Mouse (Mus musculus): Measurements from ENCODE around the gene Rab43. TPM values are rescaled to one million over a fixed set of nuclear protein-coding genes. Genes with fewer than 3 reads are reported as not detected.

Gene Rab43
- 18.9 and 19.4 TPM in 2 replicates for polyA plus RNA-seq (2012; rRNA removed)

GRCm38 (mm10) chr6:87811675-87812338, at the start of gene Rab43:
Gene Rab43, minus strand, starts transcription at chr6:87812164.
- Histone ChIP-seq H3K4me1 (ENCODE audit: control insufficient read depth, insufficient read depth, low read length) (peaks cover 11% of the 10 kb centered on the region), H3K27me3 (ENCODE audit: control insufficient read depth, insufficient read depth, low read length) (no peaks in the 10 kb centered on the region), H3K4me3 (replicated peaks; ENCODE audit: insufficient read depth, low read depth, low read length) (peak within 1 kb of the TSS; percentile 65), H3K27ac (ENCODE audit: insufficient read depth, low read length) (peak within 1 kb of the TSS; percentile 34)
- peak; percentile 91 to 92 for DNase-seq
- TF ChIP-seq CTCF (IDR thresholded peaks at IDR 0.05; ENCODE audit: borderline replicate concordance, insufficient read depth, low read depth, low read length) (no peak), POLR2A (IDR thresholded peaks at IDR 0.05; ENCODE audit: borderline replicate concordance, insufficient read depth, low read length) (peak; percentile 69)
- under 1% methylated on average over 55 of the region's 56 CpGs for WGBS

- no peak for DNase-seq
- H3K4me1 ChIP-seq (ENCODE audit: control insufficient read depth, insufficient read depth, low read length): no peaks in the 10 kb centered on the region
- TF ChIP-seq CTCF (IDR thresholded peaks at IDR 0.05; ENCODE audit: borderline replicate concordance, insufficient read depth, low read depth, low read length) (no peak), POLR2A (IDR thresholded peaks at IDR 0.05; ENCODE audit: borderline replicate concordance, insufficient read depth, low read length) (no peak)
- no peak overlapping the region for H3K4me3 ChIP-seq (replicated peaks; ENCODE audit: insufficient read depth, low read depth, low read length)
- H3K27ac ChIP-seq (ENCODE audit: insufficient read depth, low read length): no peak overlapping the region
- WGBS: 53% methylated on average over 1 of the region's 1 CpGs
- H3K27me3 ChIP-seq (ENCODE audit: control insufficient read depth, insufficient read depth, low read length): no peaks in the 10 kb centered on the region
Measured at GRCm38 (mm10) chr6:87857071-87857470, 45.1 kb upstream of the Rab43 start.

DNA sequence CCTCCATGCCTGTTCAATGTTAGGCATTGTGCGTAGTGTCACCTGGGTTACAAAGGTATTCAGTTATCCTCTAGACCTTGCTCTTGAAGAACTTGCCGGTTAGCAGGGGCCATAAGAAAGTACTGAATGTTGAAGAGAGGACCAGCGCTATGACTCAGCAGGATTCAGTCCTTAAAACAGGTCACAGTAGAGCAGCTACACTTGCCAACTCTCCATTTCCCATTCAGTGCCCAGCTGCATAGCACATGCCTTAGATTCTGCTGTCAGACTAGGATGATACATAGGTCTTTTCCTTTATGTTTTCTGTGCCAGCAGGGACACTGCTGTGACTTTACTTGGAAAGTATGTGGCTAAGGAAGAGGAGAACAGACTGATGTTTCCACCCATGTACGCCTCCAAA, 41.5 kb upstream of the Rab43 start:
- TF ChIP-seq CTCF (IDR thresholded peaks at IDR 0.05; ENCODE audit: borderline replicate concordance, insufficient read depth, low read depth, low read length): no peak
- TF ChIP-seq POLR2A (IDR thresholded peaks at IDR 0.05; ENCODE audit: borderline replicate concordance, insufficient read depth, low read length): no peak
- H3K4me1 ChIP-seq (ENCODE audit: control insufficient read depth, insufficient read depth, low read length): peaks cover 3% of the 10 kb centered on the region; the same call in 1 of the 2 replicates
- no peak overlapping the region for H3K27ac ChIP-seq (ENCODE audit: insufficient read depth, low read length)
- no peaks in the 10 kb centered on the region for H3K27me3 ChIP-seq (ENCODE audit: control insufficient read depth, insufficient read depth, low read length)
- no peak overlapping the region for H3K4me3 ChIP-seq (replicated peaks; ENCODE audit: insufficient read depth, low read depth, low read length)
- DNase-seq: no peak
- WGBS: 83% methylated on average over 4 of the region's 4 CpGs

DNA sequence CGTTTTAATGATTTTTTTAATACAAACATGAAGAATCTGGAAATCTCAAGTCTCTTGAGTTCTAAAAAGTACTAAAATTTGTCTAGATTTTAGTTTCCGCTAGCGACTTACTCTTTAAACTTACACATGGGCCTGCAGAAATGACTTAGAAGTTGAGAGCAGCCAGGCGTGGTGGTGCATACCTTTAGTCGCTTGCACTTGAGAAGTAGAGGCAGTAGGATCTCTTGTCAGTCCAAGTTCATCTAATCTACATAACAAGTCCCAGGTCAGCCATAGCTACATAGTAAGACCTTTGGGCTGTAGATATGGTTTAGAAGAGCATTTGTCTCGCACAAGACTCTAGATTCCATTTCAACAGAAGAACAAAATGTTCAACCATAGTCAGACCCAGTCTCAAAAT, 39.9 kb upstream of the Rab43 start:
- Histone ChIP-seq H3K4me1 (ENCODE audit: control insufficient read depth, insufficient read depth, low read length) (peaks cover 8% of the 10 kb centered on the region; the same call in 1 of the 2 replicates), H3K27ac (ENCODE audit: insufficient read depth, low read length) (no peak overlapping the region), H3K4me3 (replicated peaks; ENCODE audit: insufficient read depth, low read depth, low read length) (no peak overlapping the region), H3K27me3 (ENCODE audit: control insufficient read depth, insufficient read depth, low read length) (no peaks in the 10 kb centered on the region)
- 86% methylated on average over 6 of the region's 6 CpGs for WGBS
- TF ChIP-seq POLR2A (IDR thresholded peaks at IDR 0.05; ENCODE audit: borderline replicate concordance, insufficient read depth, low read length): no peak
- TF ChIP-seq CTCF (IDR thresholded peaks at IDR 0.05; ENCODE audit: borderline replicate concordance, insufficient read depth, low read depth, low read length): no peak
- DNase-seq: no peak

GRCm38 (mm10) chr6:87850900-87851614, 39.1 kb upstream of the Rab43 start, which contains the start of gene Cnbp:
Gene Cnbp, minus strand, starts transcription at chr6:87851106.
- Histone ChIP-seq H3K27ac (ENCODE audit: insufficient read depth, low read length) (peak within 1 kb of the TSS; percentile 83), H3K4me1 (ENCODE audit: control insufficient read depth, insufficient read depth, low read length) (peaks cover 9% of the 10 kb centered on the region; the same call in 1 of the 2 replicates), H3K27me3 (ENCODE audit: control insufficient read depth, insufficient read depth, low read length) (no peaks in the 10 kb centered on the region), H3K4me3 (replicated peaks; ENCODE audit: insufficient read depth, low read depth, low read length) (peak within 1 kb of the TSS; percentile 80)
- under 1% methylated on average over 55 of the region's 55 CpGs for WGBS
- no peak for TF ChIP-seq CTCF (IDR thresholded peaks at IDR 0.05; ENCODE audit: borderline replicate concordance, insufficient read depth, low read depth, low read length)
- TF ChIP-seq POLR2A (IDR thresholded peaks at IDR 0.05; ENCODE audit: borderline replicate concordance, insufficient read depth, low read length): peak; percentile 95
- DNase-seq: peak; percentile 98 to 99

DNA sequence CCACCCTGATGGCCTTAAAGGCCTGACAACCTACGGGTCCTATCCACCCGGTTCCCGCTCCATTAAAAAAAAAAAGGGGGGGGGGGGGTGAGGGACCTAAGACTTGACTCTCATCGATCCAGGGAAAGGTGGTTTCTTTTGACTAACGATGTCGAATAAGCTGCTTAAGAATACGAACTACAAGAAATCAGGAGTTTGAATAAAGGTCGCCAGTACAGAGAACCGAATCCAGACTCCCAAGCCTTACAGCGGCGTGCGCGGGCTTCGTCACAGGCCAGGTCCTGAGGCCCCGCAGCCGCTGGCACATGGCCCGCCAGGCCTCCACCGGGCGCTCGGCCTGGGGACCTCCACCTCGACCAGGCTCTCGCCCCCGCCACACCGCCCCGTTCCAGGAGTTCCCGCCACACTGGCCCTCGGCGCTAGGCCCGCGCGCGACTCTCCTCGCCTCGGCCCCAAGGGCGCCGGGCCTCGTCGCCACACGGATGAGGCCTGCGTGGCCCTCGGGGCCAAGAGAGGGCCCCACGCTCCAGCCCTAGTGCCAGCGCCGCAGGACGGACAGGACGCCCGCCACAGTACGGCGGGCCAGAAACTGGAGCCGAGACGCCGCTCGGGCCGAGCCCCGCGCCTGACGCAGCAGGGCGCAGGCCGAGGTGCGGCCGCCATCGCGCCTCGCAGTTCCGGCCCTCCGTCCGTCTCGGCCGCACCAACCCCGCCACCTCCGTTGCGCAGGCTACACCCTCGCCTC, 38.4 kb upstream of the Rab43 start:
- under 1% methylated on average over 71 of the region's 73 CpGs for WGBS
- peak overlapping the region; percentile 80 for H3K4me3 ChIP-seq (replicated peaks; ENCODE audit: insufficient read depth, low read depth, low read length)
- peaks cover 9% of the 10 kb centered on the region; the same call in 1 of the 2 replicates for H3K4me1 ChIP-seq (ENCODE audit: control insufficient read depth, insufficient read depth, low read length)
- DNase-seq: peak in 1 of 2 experiments; percentile 70
- no peaks in the 10 kb centered on the region for H3K27me3 ChIP-seq (ENCODE audit: control insufficient read depth, insufficient read depth, low read length)
- no peak for TF ChIP-seq POLR2A (IDR thresholded peaks at IDR 0.05; ENCODE audit: borderline replicate concordance, insufficient read depth, low read length)
- TF ChIP-seq CTCF (IDR thresholded peaks at IDR 0.05; ENCODE audit: borderline replicate concordance, insufficient read depth, low read depth, low read length): no peak
- H3K27ac ChIP-seq (ENCODE audit: insufficient read depth, low read length): peak overlapping the region; percentile 83

DNA sequence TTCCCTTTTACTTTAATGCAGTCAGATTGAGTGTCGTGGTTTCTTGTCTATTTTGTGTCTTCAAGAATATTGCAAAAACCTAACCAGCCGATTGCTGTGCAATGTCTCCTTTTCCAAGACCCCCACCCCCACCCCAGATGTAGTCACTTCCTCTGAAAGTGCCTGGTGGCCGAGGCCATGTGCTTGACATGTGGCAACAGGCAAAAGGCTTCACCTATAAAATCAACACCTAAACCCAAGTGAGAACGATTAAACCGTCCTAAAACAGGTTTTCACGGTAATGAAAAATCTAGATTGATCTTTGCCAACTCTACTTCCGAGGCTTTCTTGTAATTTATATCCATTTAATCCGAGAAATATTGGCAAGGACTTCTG, 37.8 kb upstream of the Rab43 start:
- DNase-seq: peak in 1 of 2 experiments; percentile 18
- 1% methylated on average over 8 of the region's 8 CpGs for WGBS
- H3K27me3 ChIP-seq (ENCODE audit: control insufficient read depth, insufficient read depth, low read length): no peaks in the 10 kb centered on the region
- TF ChIP-seq CTCF (IDR thresholded peaks at IDR 0.05; ENCODE audit: borderline replicate concordance, insufficient read depth, low read depth, low read length) (no peak), POLR2A (IDR thresholded peaks at IDR 0.05; ENCODE audit: borderline replicate concordance, insufficient read depth, low read length) (no peak)
- H3K4me1 ChIP-seq (ENCODE audit: control insufficient read depth, insufficient read depth, low read length): peaks cover 14% of the 10 kb centered on the region; the same call in 1 of the 2 replicates
- H3K4me3 ChIP-seq (replicated peaks; ENCODE audit: insufficient read depth, low read depth, low read length): peak overlapping the region; percentile 80
- H3K27ac ChIP-seq (ENCODE audit: insufficient read depth, low read length): no peak overlapping the region

All from cerebellum, adult 2 months (tissue).